Mouse (Mus musculus) CH12.LX (cell line): Measurements from ENCODE around the gene Tnfrsf4. TPM values are rescaled to one million over a fixed set of nuclear protein-coding genes. Genes with fewer than 3 reads are reported as not detected.

Experiments used
- DNase-seq: peaks from one replicate; pipeline ENCODE4 v3.0.0-alpha.2; 2013; ENCODE audit errors: extremely low read depth
- H3K27ac ChIP-seq: 2 replicates; pipeline ENCODE4 v1.5.1; 2012; ENCODE audit warnings: low read depth, mild to moderate bottlenecking, control low read depth, moderate library complexity; ENCODE audit not compliant: insufficient read depth
- H3K27me3 ChIP-seq: replicated peaks from 2 replicates; pipeline ENCODE3; 2012; ENCODE audit warnings: inconsistent platforms
- H3K36me3 ChIP-seq, 2 experiments: replicated peaks in 1 of 2; 2 replicates each; pipeline versions ENCODE3 to v1.6.1; 2012; ENCODE audit warnings: inconsistent platforms in 1 of 2, low read length in 1 of 2, mild to moderate bottlenecking in 1 of 2, mixed read lengths in 1 of 2, moderate library complexity in 1 of 2; ENCODE audit not compliant: control insufficient read depth in 1 of 2, insufficient read depth in 1 of 2
- H3K4me1 ChIP-seq, 2 experiments: 2 replicates each; pipeline ENCODE4 v1.6.1; 2012; ENCODE audit warnings: inconsistent platforms in 1 of 2, moderate library complexity in 1 of 2; ENCODE audit not compliant: insufficient read depth in 2 of 2, control insufficient read depth in 1 of 2
- H3K4me2 ChIP-seq: 2 replicates; pipeline ENCODE4 v1.6.1; 2012; ENCODE audit warnings: low read depth, mild to moderate bottlenecking, control low read depth; ENCODE audit not compliant: poor library complexity, insufficient read depth, severe bottlenecking
- H3K4me3 ChIP-seq, 3 experiments: fragments of 150-350 bp in 1 of 3; sonication (generic) in 1 of 3; replicated peaks in 1 of 3; 2 replicates each; pipeline versions ENCODE3 to v1.5.1; 2011 to 2012; ENCODE audit warnings: low read depth in 2 of 3, low read length in 2 of 3, mild to moderate bottlenecking in 2 of 3, moderate library complexity in 2 of 3, control low read depth in 1 of 3, improper control_type of control experiment in 1 of 3, inconsistent platforms in 1 of 3, mixed read lengths in 1 of 3; ENCODE audit not compliant: poor library complexity in 1 of 3
- H3K79me2 ChIP-seq: replicated peaks from 2 replicates; pipeline ENCODE4 v1.6.1; 2012; ENCODE audit warnings: mild to moderate bottlenecking, moderate library complexity; ENCODE audit not compliant: control insufficient read depth, poor library complexity, insufficient read depth, severe bottlenecking; ENCODE audit errors: extremely low read depth
- H3K9ac ChIP-seq: 2 replicates; pipeline ENCODE4 v1.6.1; 2012; ENCODE audit warnings: low read depth, mild to moderate bottlenecking, control low read depth, moderate library complexity; ENCODE audit not compliant: insufficient read depth
- H3K9me3 ChIP-seq: replicated peaks from 2 replicates; pipeline ENCODE3; 2012; ENCODE audit warnings: low read length, inconsistent platforms, mixed read lengths
- BHLHE40 ChIP-seq: IDR thresholded peaks from 2 replicates; pipeline ENCODE4 v1.6.1; 2011; ENCODE audit warnings: mild to moderate bottlenecking, low read depth, low read length, improper control_type of control experiment
- CHD1 ChIP-seq: IDR thresholded peaks from 2 replicates; pipeline ENCODE4 v1.6.1; 2012; ENCODE audit warnings: low read depth, low read length, improper control_type of control experiment, inconsistent platforms
- CHD2 ChIP-seq: IDR thresholded peaks from 2 replicates; pipeline ENCODE4 v1.6.1; 2011; ENCODE audit warnings: low read length, improper control_type of control experiment
- CTCF ChIP-seq, 2 experiments: IDR thresholded peaks in 1 of 2; conservative IDR thresholded peaks in 1 of 2; 2 replicates each; pipeline ENCODE4 v1.5.1; 2011 to 2012; ENCODE audit warnings: low read depth in 2 of 2, low read length in 2 of 2, improper control_type of control experiment in 1 of 2, inconsistent platforms in 1 of 2, mild to moderate bottlenecking in 1 of 2, moderate library complexity in 1 of 2
- E2F4 ChIP-seq: IDR thresholded peaks from 2 replicates; pipeline ENCODE4 v1.6.1; 2011; ENCODE audit warnings: low read depth, low read length, improper control_type of control experiment; ENCODE audit not compliant: insufficient replicate concordance
- ETS1 ChIP-seq: conservative IDR thresholded peaks from 2 replicates; pipeline ENCODE4 v1.6.1; 2012; ENCODE audit warnings: low read depth, mild to moderate bottlenecking, inconsistent platforms, low read length, improper control_type of control experiment, moderate library complexity
- GABPA ChIP-seq: IDR thresholded peaks from 2 replicates; pipeline ENCODE4 v1.6.1; 2012; ENCODE audit warnings: low read depth, low read length, improper control_type of control experiment, inconsistent platforms; ENCODE audit not compliant: insufficient replicate concordance
- HCFC1 ChIP-seq: IDR thresholded peaks from 2 replicates; pipeline ENCODE4 v1.6.1; 2012; ENCODE audit warnings: low read depth, mild to moderate bottlenecking, inconsistent platforms, low read length, improper control_type of control experiment
- JUND ChIP-seq: conservative IDR thresholded peaks from 2 replicates; pipeline ENCODE4 v1.6.1; 2011; ENCODE audit warnings: low read depth, low read length, improper control_type of control experiment
- KAT2A ChIP-seq: IDR thresholded peaks from 2 replicates; pipeline ENCODE4 v1.6.1; 2012; ENCODE audit warnings: low read length, improper control_type of control experiment, inconsistent platforms; ENCODE audit not compliant: insufficient replicate concordance
- MYC ChIP-seq: IDR thresholded peaks from 2 replicates; pipeline ENCODE4 v1.6.1; 2011; ENCODE audit warnings: low read depth, mild to moderate bottlenecking, improper control_type of control experiment, low read length
- NELFE ChIP-seq: IDR thresholded peaks from 2 replicates; pipeline ENCODE4 v1.6.1; 2011; ENCODE audit warnings: low read depth, low read length, improper control_type of control experiment
- PAX5 ChIP-seq: IDR thresholded peaks from 2 replicates; pipeline ENCODE4 v1.6.1; 2012; ENCODE audit warnings: low read length, inconsistent platforms, mixed read lengths
- POLR2AphosphoS2 ChIP-seq: IDR thresholded peaks from 2 replicates; pipeline ENCODE4 v1.6.1; 2011; ENCODE audit warnings: low read depth, low read length, improper control_type of control experiment
- RAD21 ChIP-seq: IDR thresholded peaks from 2 replicates; pipeline ENCODE4 v1.6.1; 2011; ENCODE audit warnings: low read depth, mild to moderate bottlenecking, low read length, improper control_type of control experiment, moderate library complexity
- RCOR1 ChIP-seq: conservative IDR thresholded peaks from 2 replicates; pipeline ENCODE4 v1.6.1; 2012; ENCODE audit warnings: low read depth, mild to moderate bottlenecking, inconsistent platforms, low read length, improper control_type of control experiment
- SIN3A ChIP-seq: IDR thresholded peaks from 2 replicates; pipeline ENCODE4 v1.6.1; 2012; ENCODE audit warnings: low read length, improper control_type of control experiment, inconsistent platforms
- UBTF ChIP-seq: IDR thresholded peaks from 2 replicates; pipeline ENCODE4 v1.6.1; 2012; ENCODE audit warnings: low read depth, mild to moderate bottlenecking, inconsistent platforms, low read length, improper control_type of control experiment, moderate library complexity
- USF1 ChIP-seq: IDR thresholded peaks from 2 replicates; pipeline ENCODE4 v1.6.1; 2014; ENCODE audit warnings: low read depth, mild to moderate bottlenecking, inconsistent platforms, low read length, improper control_type of control experiment
- ZC3H11A ChIP-seq: IDR thresholded peaks from 2 replicates; pipeline ENCODE4 v1.6.1; 2012; ENCODE audit warnings: low read depth, mild to moderate bottlenecking, inconsistent platforms, low read length, improper control_type of control experiment
- ZNF384 ChIP-seq: IDR thresholded peaks from 2 replicates; pipeline ENCODE4 v1.6.1; 2012; ENCODE audit warnings: low read depth, low read length, improper control_type of control experiment, inconsistent platforms
- dilution Hi-C: fragments of 300-500 bp; cut with MboI; formaldehyde crosslinking; loops from 2 replicates; pipeline ENCODE4 v1.14.3; 2020; ENCODE audit warnings: low sequenced_read_pairs; ENCODE audit not compliant: extremely low pct_unique_long_range_greater_than_20kb, extremely low pct_ligation_motif_present
- in situ Hi-C: fragments of 300-500 bp; cut with MboI; formaldehyde crosslinking; loops from 3 replicates; pipeline ENCODE4 v1.14.3; 2019; ENCODE audit warnings: low sequenced_read_pairs, low pct_ligation_motif_present, low pct_unique_long_range_greater_than_20kb, mixed read lengths
- polyA plus RNA-seq: library from polyadenylated mRNA; unstranded; fragments of >175 nt; gene quantifications from 2 replicates; pipeline ENCODE4 v1.2.1, GENCODE M21; 2012; ENCODE audit warnings: low read depth; ENCODE audit not compliant: insufficient read length
- total RNA-seq, 2 experiments: library from RNA; depleted of rRNA; stranded (reverse); fragments of 300-350 nt in 1 of 2; fragments of >200 nt in 1 of 2; gene quantifications; 2 replicates each; pipeline ENCODE4 v1.2.3; 2012 to 2014

Gene Tnfrsf4
- total and polyA plus RNA-seq, 3 experiments, result 28.2 to 86.1 (median 81.1) TPM

- Histone ChIP-seq H3K9me3 (no peaks in the 10 kb centered on the region), H3K4me1 (peaks cover 21 to 32% of the 10 kb centered on the region in 2 experiments), H3K4me3 (no peak overlapping the region), H3K27ac (no peak overlapping the region), H3K79me2 (no peaks in the 10 kb centered on the region), H3K36me3 (peaks cover 2 to 8% of the 10 kb centered on the region in 2 experiments), H3K9ac (no peak overlapping the region), H3K27me3 (no peaks in the 10 kb centered on the region), H3K4me2 (no peak overlapping the region)
- DNase-seq, result no peak
- in situ Hi-C loops (loop anchor here (5.0 kb wide), 2 partner anchors 53 to 57 kb away; no protein-coding TSS in a partner anchor), dilution Hi-C loops (no loop called here)
- TF ChIP-seq RAD21 (no peak), BHLHE40 (no peak), CHD1 (no peak)
Measured at GRCm38 (mm10) chr4:156034901-156035300, 21.3 kb downstream of the Tnfrsf4 start.

DNA sequence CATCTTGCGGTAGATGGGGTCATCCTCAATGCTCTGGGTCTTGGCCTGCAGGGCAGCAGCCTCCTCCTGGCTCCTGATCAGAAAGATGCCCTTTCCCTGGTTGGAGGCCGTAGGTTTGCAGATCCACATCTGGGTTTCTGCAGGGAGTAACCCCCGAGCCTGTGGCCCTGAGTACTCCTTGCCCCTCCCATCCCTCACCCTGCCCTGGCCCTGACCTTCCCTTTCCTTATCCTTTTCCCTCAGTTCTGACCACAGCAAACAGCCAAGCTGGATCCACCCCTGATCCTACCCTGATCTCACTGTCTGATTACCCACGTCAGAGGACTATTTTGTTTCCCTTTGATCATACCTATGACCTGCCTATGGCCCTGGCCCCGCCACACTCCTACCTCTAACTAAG, 31.1 kb downstream of the Tnfrsf4 start:
- H3K4me2 ChIP-seq, result no peak overlapping the region
- DNase-seq, result no peak
- no peak overlapping the region for H3K27ac ChIP-seq
- in situ Hi-C loops, result no loop called here
- H3K4me3 ChIP-seq, result no peak overlapping the region
- peaks cover 2 to 10% of the 10 kb centered on the region in 2 experiments; a peak in 2 of 4 replicates for H3K4me1 ChIP-seq
- dilution Hi-C loops, result no loop called here
- H3K79me2 ChIP-seq, result no peaks in the 10 kb centered on the region
- TF ChIP-seq CTCF (conservative IDR thresholded peaks at IDR 0.05 in 1 of 2, IDR thresholded peaks at IDR 0.05 in 1 of 2; ENCODE audit: low read depth in 2 of 2, low read length in 2 of 2), result no peak
- TF ChIP-seq CHD1, result no peak
- TF ChIP-seq KAT2A, result no peak
- H3K9ac ChIP-seq, result no peak overlapping the region
- H3K9me3 ChIP-seq, result no peaks in the 10 kb centered on the region
- H3K27me3 ChIP-seq, result no peaks in the 10 kb centered on the region
- no peaks in the 10 kb centered on the region for H3K36me3 ChIP-seq

GRCm38 (mm10) chr4:156049779-156050178, 36.1 kb downstream of the Tnfrsf4 start:
- H3K27me3 ChIP-seq, result no peaks in the 10 kb centered on the region
- no peak overlapping the region for H3K4me2 ChIP-seq
- dilution Hi-C loops (no loop called here), in situ Hi-C loops (no loop called here)
- H3K79me2 ChIP-seq, result no peaks in the 10 kb centered on the region
- no peak overlapping the region for H3K9ac ChIP-seq
- TF ChIP-seq KAT2A (no peak), POLR2AphosphoS2 (no peak), GABPA (no peak), ZNF384 (no peak), RCOR1 (no peak), ETS1 (no peak), UBTF (no peak), E2F4 (no peak), JUND (no peak), BHLHE40 (no peak), PAX5 (no peak), RAD21 (no peak), USF1 (no peak), ZC3H11A (no peak), NELFE (no peak), MYC (no peak), HCFC1 (no peak), CHD2 (no peak), SIN3A (no peak)
- no peak for DNase-seq
- H3K36me3 ChIP-seq, result no peaks in the 10 kb centered on the region
- 0 out of 4 replicates have a peak, but pooled peaks cover 0 to under 1% of the 10 kb centered on the region in 2 experiments for H3K4me1 ChIP-seq
- H3K9me3 ChIP-seq, result no peaks in the 10 kb centered on the region
- H3K4me3 ChIP-seq, result no peak overlapping the region
- H3K27ac ChIP-seq, result no peak overlapping the region
